Mouse (Mus musculus): Measurements from ENCODE around the gene Cacnb4. TPM values are rescaled to one million over a fixed set of nuclear protein-coding genes. Genes with fewer than 3 reads are reported as not detected.

Cacnb4 gene
- polyA plus RNA-seq, 1 experiment: not detected

DNA sequence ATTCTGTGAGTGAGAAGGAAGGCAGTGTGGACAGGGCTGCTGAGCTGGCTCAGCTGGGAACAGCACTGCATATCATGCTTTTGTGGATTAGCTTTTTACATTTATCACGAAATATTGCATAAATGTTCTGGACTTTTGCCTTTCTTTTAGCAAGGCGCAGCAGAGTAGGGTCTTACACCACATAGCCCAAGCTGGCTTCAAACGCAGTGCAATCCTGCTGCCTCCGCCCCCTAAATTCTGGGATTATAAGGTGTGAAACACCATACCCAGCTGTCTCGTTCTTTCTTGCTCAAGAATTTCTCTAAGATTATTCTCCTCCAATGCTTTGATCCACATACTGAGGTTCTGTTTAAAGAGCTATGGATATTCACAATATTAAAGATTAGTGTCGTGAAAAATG is 10.0 kb upstream of the Cacnb4 start:
- no peak overlapping the region for H3K27ac ChIP-seq (ENCODE audit: insufficient read depth, low read length)
- no peak overlapping the region for H3K4me3 ChIP-seq (ENCODE audit: low read depth, low read length)
- TF ChIP-seq POLR2A (IDR thresholded peaks at IDR 0.05; ENCODE audit: insufficient read depth, low read length) (no peak), CTCF (IDR thresholded peaks at IDR 0.05; ENCODE audit: low read depth, low read length) (no peak), EP300 (IDR thresholded peaks at IDR 0.05; ENCODE audit: insufficient read depth, low read depth, low read length) (no peak)

DNA sequence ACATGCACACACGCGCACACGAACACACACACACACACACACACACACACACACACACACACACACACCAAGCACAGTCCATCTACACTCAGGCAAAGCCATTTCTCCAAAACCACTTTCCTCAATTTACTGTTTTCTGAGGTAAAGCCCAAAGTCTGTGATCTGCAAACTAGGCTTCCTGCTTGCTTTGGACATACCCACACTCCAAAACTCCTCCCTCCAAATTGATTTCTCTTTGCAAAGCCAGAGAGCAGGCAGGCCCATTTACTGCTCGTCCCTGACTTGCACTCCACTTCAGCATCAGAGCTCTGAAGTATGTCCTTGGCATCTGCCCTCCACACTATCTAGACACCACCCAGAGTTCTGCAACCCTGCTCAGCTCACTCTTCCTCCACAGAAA is 958 bp upstream of the Cacnb4 start:
- Histone ChIP-seq H3K27ac (ENCODE audit: insufficient read depth, low read length) (no peak overlapping the region), H3K9ac (ENCODE audit: low read depth, poor library complexity, severe bottlenecking) (no peak overlapping the region), H3K27me3 (ENCODE audit: control insufficient read depth, insufficient read depth, low read length, poor library complexity, severe bottlenecking) (peaks cover 19% of the 10 kb centered on the region), H3K36me3 (ENCODE audit: control insufficient read depth, insufficient read depth, low read length, poor library complexity, severe bottlenecking) (no peaks in the 10 kb centered on the region), H3K4me3 (ENCODE audit: low read depth, low read length) (no peak overlapping the region), H3K4me1 (ENCODE audit: control insufficient read depth, insufficient read depth, low read length) (no peaks in the 10 kb centered on the region), H3K9me3 (replicated peaks; ENCODE audit: control insufficient read depth, insufficient read depth, low read length, poor library complexity, severe bottlenecking) (no peaks in the 10 kb centered on the region)
- TF ChIP-seq POLR2A (IDR thresholded peaks at IDR 0.05; ENCODE audit: insufficient read depth, low read length) (no peak), EP300 (IDR thresholded peaks at IDR 0.05; ENCODE audit: insufficient read depth, low read depth, low read length) (no peak), CTCF (IDR thresholded peaks at IDR 0.05; ENCODE audit: low read depth, low read length) (no peak)

More for the DNA sequence above, 10.0 kb upstream of the Cacnb4 start:
- Histone ChIP-seq H3K9ac (ENCODE audit: low read depth, poor library complexity, severe bottlenecking) (no peak overlapping the region), H3K27me3 (ENCODE audit: control insufficient read depth, insufficient read depth, low read length, poor library complexity, severe bottlenecking) (no peaks in the 10 kb centered on the region), H3K4me1 (ENCODE audit: control insufficient read depth, insufficient read depth, low read length) (no peaks in the 10 kb centered on the region), H3K36me3 (ENCODE audit: control insufficient read depth, insufficient read depth, low read length, poor library complexity, severe bottlenecking) (no peaks in the 10 kb centered on the region), H3K9me3 (replicated peaks; ENCODE audit: control insufficient read depth, insufficient read depth, low read length, poor library complexity, severe bottlenecking) (no peaks in the 10 kb centered on the region)

GRCm38 (mm10) chr2:52676913-52677303 is 277 bp upstream of the Cacnb4 start:
- H3K9me3 ChIP-seq (replicated peaks; ENCODE audit: control insufficient read depth, insufficient read depth, low read length, poor library complexity, severe bottlenecking): no peaks in the 10 kb centered on the region
- no peaks in the 10 kb centered on the region for H3K4me1 ChIP-seq (ENCODE audit: control insufficient read depth, insufficient read depth, low read length)
- no peak overlapping the region for H3K4me3 ChIP-seq (ENCODE audit: low read depth, low read length)
- no peaks in the 10 kb centered on the region for H3K36me3 ChIP-seq (ENCODE audit: control insufficient read depth, insufficient read depth, low read length, poor library complexity, severe bottlenecking)
- TF ChIP-seq EP300 (IDR thresholded peaks at IDR 0.05; ENCODE audit: insufficient read depth, low read depth, low read length) (no peak), CTCF (IDR thresholded peaks at IDR 0.05; ENCODE audit: low read depth, low read length) (no peak), POLR2A (IDR thresholded peaks at IDR 0.05; ENCODE audit: insufficient read depth, low read length) (no peak)
- H3K9ac ChIP-seq (ENCODE audit: low read depth, poor library complexity, severe bottlenecking): no peak overlapping the region
- H3K27ac ChIP-seq (ENCODE audit: insufficient read depth, low read length): no peak overlapping the region
- H3K27me3 ChIP-seq (ENCODE audit: control insufficient read depth, insufficient read depth, low read length, poor library complexity, severe bottlenecking): peaks cover 19% of the 10 kb centered on the region

DNA sequence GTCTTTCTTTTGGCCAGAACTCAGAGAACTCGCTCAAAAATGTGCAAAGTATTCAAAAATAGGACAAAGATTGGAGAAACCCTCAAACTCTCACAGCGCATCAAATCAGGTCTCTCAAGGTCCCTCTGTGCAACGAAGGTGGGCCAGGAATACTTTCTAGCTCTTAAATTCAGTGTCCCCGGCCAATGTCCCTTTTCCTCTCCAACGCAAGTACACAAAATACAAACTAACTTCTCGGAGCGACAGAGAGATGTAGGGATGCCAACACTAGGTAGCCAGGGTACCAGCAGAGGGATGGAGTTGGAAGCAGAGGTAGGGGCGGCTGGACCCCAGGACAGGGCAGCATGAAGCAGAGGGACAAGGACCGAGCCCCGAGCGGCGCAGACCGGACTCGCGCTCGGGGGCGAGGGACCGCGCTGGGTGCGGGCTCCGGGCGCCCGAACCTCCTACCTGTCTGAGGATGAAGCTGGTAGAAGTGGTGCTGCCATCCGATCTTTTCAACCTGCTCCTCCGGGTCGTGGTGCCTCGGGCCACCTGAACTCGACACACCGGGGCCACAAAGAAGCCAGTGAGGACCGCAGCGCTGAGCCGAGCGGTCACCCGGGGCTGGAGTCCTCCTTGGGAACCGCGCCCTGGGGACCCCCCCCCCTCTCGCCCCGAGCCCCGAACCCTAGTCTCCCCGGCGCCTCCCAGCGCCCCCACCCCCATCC is 1.2 kb downstream of the Cacnb4 start:
- TF ChIP-seq EP300 (IDR thresholded peaks at IDR 0.05; ENCODE audit: insufficient read depth, low read depth, low read length) (no peak), POLR2A (IDR thresholded peaks at IDR 0.05; ENCODE audit: insufficient read depth, low read length) (no peak), CTCF (IDR thresholded peaks at IDR 0.05; ENCODE audit: low read depth, low read length) (no peak)
- no peaks in the 10 kb centered on the region for H3K9me3 ChIP-seq (replicated peaks; ENCODE audit: control insufficient read depth, insufficient read depth, low read length, poor library complexity, severe bottlenecking)
- peak overlapping the region; percentile 66 for H3K4me3 ChIP-seq (ENCODE audit: low read depth, low read length)
- peak overlapping the region; percentile 67 for H3K9ac ChIP-seq (ENCODE audit: low read depth, poor library complexity, severe bottlenecking)
- H3K27ac ChIP-seq (ENCODE audit: insufficient read depth, low read length): no peak overlapping the region
- peaks cover 19% of the 10 kb centered on the region for H3K27me3 ChIP-seq (ENCODE audit: control insufficient read depth, insufficient read depth, low read length, poor library complexity, severe bottlenecking)
- no peaks in the 10 kb centered on the region for H3K36me3 ChIP-seq (ENCODE audit: control insufficient read depth, insufficient read depth, low read length, poor library complexity, severe bottlenecking)
- H3K4me1 ChIP-seq (ENCODE audit: control insufficient read depth, insufficient read depth, low read length): no peaks in the 10 kb centered on the region

DNA sequence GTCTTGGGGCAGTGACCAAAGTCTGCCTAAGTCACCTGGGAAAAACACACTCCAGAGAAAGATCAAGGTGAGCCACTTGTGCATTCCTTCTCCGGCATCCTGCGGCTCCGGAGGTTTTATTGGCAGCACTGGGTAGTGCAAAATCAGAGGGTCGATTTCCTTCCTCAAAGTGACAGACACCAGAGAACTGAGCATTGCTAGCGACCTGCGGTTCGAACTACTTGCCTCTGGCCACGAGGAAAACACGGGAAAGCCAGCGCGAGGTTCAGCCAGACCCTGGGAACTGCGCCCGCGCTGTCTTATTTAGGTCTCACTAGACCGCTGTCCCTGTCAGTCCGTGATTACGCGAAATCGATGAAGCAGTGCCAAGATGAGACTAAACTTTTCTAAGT is 1.7 kb downstream of the Cacnb4 start:
- no peak for TF ChIP-seq EP300 (IDR thresholded peaks at IDR 0.05; ENCODE audit: insufficient read depth, low read depth, low read length)
- TF ChIP-seq CTCF (IDR thresholded peaks at IDR 0.05; ENCODE audit: low read depth, low read length): no peak
- TF ChIP-seq POLR2A (IDR thresholded peaks at IDR 0.05; ENCODE audit: insufficient read depth, low read length): no peak
- Histone ChIP-seq H3K27ac (ENCODE audit: insufficient read depth, low read length) (no peak overlapping the region), H3K27me3 (ENCODE audit: control insufficient read depth, insufficient read depth, low read length, poor library complexity, severe bottlenecking) (peaks cover 19% of the 10 kb centered on the region), H3K36me3 (ENCODE audit: control insufficient read depth, insufficient read depth, low read length, poor library complexity, severe bottlenecking) (no peaks in the 10 kb centered on the region), H3K4me3 (ENCODE audit: low read depth, low read length) (peak overlapping the region; percentile 23), H3K9me3 (replicated peaks; ENCODE audit: control insufficient read depth, insufficient read depth, low read length, poor library complexity, severe bottlenecking) (no peaks in the 10 kb centered on the region), H3K9ac (ENCODE audit: low read depth, poor library complexity, severe bottlenecking) (no peak overlapping the region), H3K4me1 (ENCODE audit: control insufficient read depth, insufficient read depth, low read length) (no peaks in the 10 kb centered on the region)

DNA sequence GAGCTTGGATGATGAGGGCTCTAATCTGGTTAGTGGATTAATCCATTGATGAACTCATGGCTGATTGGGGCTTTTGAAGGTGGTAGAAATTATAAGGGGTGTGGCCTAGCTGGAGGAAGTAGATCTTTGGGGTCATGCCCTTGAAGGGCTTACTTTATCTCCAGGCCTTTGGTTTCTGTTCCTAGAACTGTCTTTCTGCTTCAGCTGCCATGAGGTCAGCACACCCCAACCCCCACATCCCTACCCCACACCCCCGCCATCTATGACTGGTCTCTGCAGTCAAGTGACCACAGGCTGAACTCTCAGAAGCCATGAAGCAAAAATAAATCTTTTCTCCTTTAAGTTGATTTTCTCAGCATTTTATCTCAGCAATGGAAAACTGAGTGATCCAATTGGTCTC is 3.5 kb downstream of the Cacnb4 start:
- Histone ChIP-seq H3K27me3 (ENCODE audit: control insufficient read depth, insufficient read depth, low read length, poor library complexity, severe bottlenecking) (peaks cover 19% of the 10 kb centered on the region), H3K9ac (ENCODE audit: low read depth, poor library complexity, severe bottlenecking) (no peak overlapping the region), H3K27ac (ENCODE audit: insufficient read depth, low read length) (no peak overlapping the region), H3K4me3 (ENCODE audit: low read depth, low read length) (no peak overlapping the region), H3K4me1 (ENCODE audit: control insufficient read depth, insufficient read depth, low read length) (no peaks in the 10 kb centered on the region), H3K36me3 (ENCODE audit: control insufficient read depth, insufficient read depth, low read length, poor library complexity, severe bottlenecking) (no peaks in the 10 kb centered on the region), H3K9me3 (replicated peaks; ENCODE audit: control insufficient read depth, insufficient read depth, low read length, poor library complexity, severe bottlenecking) (no peaks in the 10 kb centered on the region)
- TF ChIP-seq EP300 (IDR thresholded peaks at IDR 0.05; ENCODE audit: insufficient read depth, low read depth, low read length): no peak
- no peak for TF ChIP-seq POLR2A (IDR thresholded peaks at IDR 0.05; ENCODE audit: insufficient read depth, low read length)
- TF ChIP-seq CTCF (IDR thresholded peaks at IDR 0.05; ENCODE audit: low read depth, low read length): no peak

Measured in ES-Bruce4 (cell line).